Mouse (Mus musculus): Measurements from ENCODE around the gene Prkcq.

DNA sequence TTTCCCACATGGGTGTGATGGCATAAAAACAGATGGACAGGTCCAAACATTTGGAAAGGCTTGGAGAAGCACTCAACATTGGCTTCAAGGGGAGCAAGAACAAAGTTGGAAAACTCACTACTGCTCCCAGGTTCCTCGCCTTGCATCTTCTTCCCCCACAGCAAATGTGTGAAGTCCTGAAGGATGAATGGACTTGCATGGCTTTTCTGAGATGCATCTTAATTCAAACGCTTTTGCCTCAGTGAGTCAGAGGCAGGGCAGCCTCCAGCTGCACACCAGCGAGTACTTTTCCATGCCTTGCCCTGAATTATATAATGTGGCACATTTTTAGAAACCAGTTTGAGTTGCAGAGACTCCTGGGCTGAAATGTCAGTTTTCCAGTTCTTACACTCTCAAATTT, 175.9 kb downstream of the Prkcq start:
- TF ChIP-seq CTCF (conservative IDR thresholded peaks at IDR 0.05; ENCODE audit: insufficient read depth, insufficient read length, low read depth, low read length): no peak
- no peak for TF ChIP-seq POLR2A (IDR thresholded peaks at IDR 0.05; ENCODE audit: low read depth, low read length)

Measured in kidney, adult 2 months (tissue).